Mouse (Mus musculus): Measurements from ENCODE around the gene Gm13277.
A peak's percentile ranks its signal among the peaks of the same experiment; 100 is the strongest.
"Not testable (repeated sequence)": the region's sequence is repeated elsewhere in the genome, so short reads cannot be mapped to it uniquely, and the experiment has no call there.

The Gm13277 gene

GRCm38 (mm10) chr4:88791250-88791649 is 2.8 kb downstream of the Gm13277 start, which contains the start of gene Gm13278:
Gene Gm13278 (plus strand): TSS chr4:88791550.
- DNase-seq, result not testable (repeated sequence)

- peak; percentile 77 for DNase-seq
Measured at GRCm38 (mm10) chr4:88793936-88794675, 5.7 kb downstream of the Gm13277 start, which contains the start of gene Gm13275. Gene Gm13275 (plus strand): TSS chr4:88794487.

GRCm38 (mm10) chr4:88797097-88797496 is 8.7 kb downstream of the Gm13277 start, which contains the start of gene Gm13279:
Gene Gm13279 (plus strand): TSS chr4:88797397.
- DNase-seq, result not testable (repeated sequence)

GRCm38 (mm10) chr4:88799365-88799764 is 10.9 kb downstream of the Gm13277 start, which contains the start of gene Gm13285:
Gene Gm13285 (plus strand): TSS chr4:88799665.
- DNase-seq, result not testable (repeated sequence)

- DNase-seq, result not testable (repeated sequence)
Measured at GRCm38 (mm10) chr4:88802954-88803353, 14.5 kb downstream of the Gm13277 start, which contains the start of gene Gm13287. Gene Gm13287 (plus strand): TSS chr4:88803254.

GRCm38 (mm10) chr4:88805231-88805630 is 16.8 kb downstream of the Gm13277 start, which contains the start of gene Gm13288:
Gene Gm13288 (plus strand): TSS chr4:88805531.
- not testable (repeated sequence) for DNase-seq

GRCm38 (mm10) chr4:88805761-88806160 is 17.3 kb downstream of the Gm13277 start:
- DNase-seq, result peak; percentile 52

GRCm38 (mm10) chr4:88815928-88816327 is 27.5 kb downstream of the Gm13277 start, which contains the start of gene Ifna7:
Gene Ifna7 (plus strand): TSS chr4:88816228.
- no peak for DNase-seq

GRCm38 (mm10) chr4:88819659-88820058 is 31.2 kb downstream of the Gm13277 start, which contains the start of gene Ifna11:
Gene Ifna11 (plus strand): TSS chr4:88819959.
- no peak for DNase-seq

GRCm38 (mm10) chr4:88822995-88823394 is 34.6 kb downstream of the Gm13277 start:
- no peak for DNase-seq

GRCm38 (mm10) chr4:88827116-88827515 is 38.7 kb downstream of the Gm13277 start, which contains the start of gene Ifna6:
Gene Ifna6 (plus strand): TSS chr4:88827416.
- DNase-seq, result not testable (repeated sequence)

GRCm38 (mm10) chr4:88830523-88830922 is 42.1 kb downstream of the Gm13277 start:
- peak; percentile 3 for DNase-seq

- not testable (repeated sequence) for DNase-seq
Measured at GRCm38 (mm10) chr4:88835225-88835624, 46.8 kb downstream of the Gm13277 start, which contains the start of gene Ifna5. Gene Ifna5 (plus strand): TSS chr4:88835525.

All from kidney, adult 11 months (tissue).